Mouse (Mus musculus) thymus, postnatal 14 days (tissue): Measurements from ENCODE around the gene Itprid2.
"Not testable (repeated sequence)": the region's sequence is repeated elsewhere in the genome, so short reads cannot be mapped to it uniquely, and the experiment has no call there.

Experiments
- DNase-seq: peaks from one replicate; pipeline ENCODE4 v3.0.0; 2021

Gene Itprid2

GRCm38 (mm10) chr2:79634528-79635400 lies at the start of gene Itprid2:
Gene Itprid2 (plus strand): TSS chr2:79635352.
- DNase-seq, result peak; percentile 100

- DNase-seq, result no peak
Observed at GRCm38 (mm10) chr2:79596177-79596576, 39.0 kb upstream of the Itprid2 start.

- no peak for DNase-seq
Observed at GRCm38 (mm10) chr2:79597090-79597489, 38.1 kb upstream of the Itprid2 start.

GRCm38 (mm10) chr2:79601109-79601508 lies 34.0 kb upstream of the Itprid2 start:
- not testable (repeated sequence) for DNase-seq

- DNase-seq, result no peak
Observed at GRCm38 (mm10) chr2:79601691-79602116, 33.4 kb upstream of the Itprid2 start.

- DNase-seq, result no peak
Observed at GRCm38 (mm10) chr2:79602306-79602705, 32.8 kb upstream of the Itprid2 start.

GRCm38 (mm10) chr2:79603363-79603762 lies 31.8 kb upstream of the Itprid2 start:
- no peak for DNase-seq

GRCm38 (mm10) chr2:79606033-79606432 lies 29.1 kb upstream of the Itprid2 start:
- DNase-seq, result no peak

GRCm38 (mm10) chr2:79607181-79607580 lies 28.0 kb upstream of the Itprid2 start:
- DNase-seq, result no peak

- DNase-seq, result no peak
Observed at GRCm38 (mm10) chr2:79608301-79609074, 26.7 kb upstream of the Itprid2 start.

- DNase-seq, result no peak
Observed at GRCm38 (mm10) chr2:79610894-79611293, 24.3 kb upstream of the Itprid2 start.

GRCm38 (mm10) chr2:79618145-79618544 lies 17.0 kb upstream of the Itprid2 start:
- DNase-seq, result no peak

- DNase-seq, result no peak
Observed at GRCm38 (mm10) chr2:79618614-79619568, 16.3 kb upstream of the Itprid2 start.

GRCm38 (mm10) chr2:79623256-79623655 lies 11.9 kb upstream of the Itprid2 start:
- no peak for DNase-seq

GRCm38 (mm10) chr2:79627624-79628023 lies 7.5 kb upstream of the Itprid2 start:
- DNase-seq, result no peak

- DNase-seq, result no peak
Observed at GRCm38 (mm10) chr2:79630231-79630630, 4.9 kb upstream of the Itprid2 start.

GRCm38 (mm10) chr2:79635426-79636291 lies 507 bp downstream of the Itprid2 start:
- peak; percentile 72 for DNase-seq

GRCm38 (mm10) chr2:79638924-79639323 lies 3.8 kb downstream of the Itprid2 start:
- DNase-seq, result no peak

- peak; percentile 76 for DNase-seq
Observed at GRCm38 (mm10) chr2:79646237-79646688, 11.1 kb downstream of the Itprid2 start.

- DNase-seq, result no peak
Observed at GRCm38 (mm10) chr2:79647094-79647493, 11.9 kb downstream of the Itprid2 start.

- no peak for DNase-seq
Observed at GRCm38 (mm10) chr2:79647728-79648127, 12.6 kb downstream of the Itprid2 start.

- no peak for DNase-seq
Observed at GRCm38 (mm10) chr2:79651185-79651584, 16.0 kb downstream of the Itprid2 start.
